Mouse (Mus musculus): ENCODE results near the gene Trim61. TPM values are rescaled to one million over a fixed set of nuclear protein-coding genes. Genes with fewer than 3 reads are reported as not detected.

The Trim61 gene
- total RNA-seq, 4 experiments from 2014 or later, result not detected

GRCm38 (mm10) chr8:64987731-64988130 lies 30.6 kb downstream of the Trim61 start, which contains the start of gene Trim75:
Gene Trim75 (minus strand): TSS chr8:64987831.
- no peak for DNase-seq (ENCODE audit: low spot score)

- no peak for DNase-seq (ENCODE audit: low spot score)
Measured at GRCm38 (mm10) chr8:64983150-64983897, 35.0 kb downstream of the Trim61 start.

Other genes starting within 250 kb of the Trim61 start
- gene Klhl2, start 168.5 kb downstream of the Trim61 start, total RNA-seq (2022), result 10 to 100 TPM; 17.2 to 18.3 (median 17.6) TPM
- gene Tmem192, start 71.3 kb downstream of the Trim61 start, total RNA-seq (2022), result 10 to 100 TPM; 23.7 to 29.5 (median 28.3) TPM
- gene Trim75, start 30.7 kb downstream of the Trim61 start, total RNA-seq (2022), result not detected
- not detected for gene Trim60, start 61 bp upstream of the Trim61 start, total RNA-seq (2022)
- gene Apela, start 18.8 kb upstream of the Trim61 start, total RNA-seq (2022), result not detected
- not detected for gene Gm10663, start 56.5 kb upstream of the Trim61 start, total RNA-seq (2022)
- gene BC030870, start 111.0 kb upstream of the Trim61 start, total RNA-seq (2022), result not detected

All from heart, adult 8-10 months (tissue).